In the genomic region with DNA sequence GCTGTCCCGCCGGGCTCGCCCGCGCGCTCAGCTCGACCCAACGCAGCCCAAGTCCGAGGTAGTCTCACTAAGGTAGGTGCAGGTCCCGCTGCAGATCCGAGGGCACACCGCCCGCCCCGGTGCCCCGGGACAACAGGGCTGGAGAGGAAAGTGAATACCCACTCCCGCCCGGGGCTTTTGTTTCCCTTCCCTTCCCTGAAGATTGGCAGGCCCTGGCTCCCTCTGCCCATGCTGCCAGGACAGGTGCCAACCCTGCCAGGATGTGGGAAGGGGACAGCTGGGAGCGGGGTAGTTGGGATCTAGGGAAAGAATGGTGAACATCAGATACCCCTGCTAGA, we compare ENCODE assay signal across 9 mouse cellular contexts. TPM values are rescaled to one million over a fixed set of nuclear protein-coding genes. Genes with fewer than 3 reads are reported as not detected.
DNase-seq lines count a peak whose midpoint lies in the region; ATAC-seq and TF ChIP-seq lines count a peak whose summit lies in the region.
"Had no signal": no experiment of that assay in that cellular context is flagged by ENCODE, and none has a peak within 500 bp of the region (broad histone marks: within the 10 kb centered on the region; RNA-seq: fewer than 3 reads in every experiment).

No protein-coding gene starts in this region.

- in situ Hi-C loops in ES-E14 (cut with MboI; ENCODE audit: low sequenced_read_pairs in 2 of 2, unreplicated experiment in 2 of 2) = no loop called here

- peaks cover 6 to 7% of the 10 kb centered on the region in 2 experiments; a peak in 3 of 4 replicates for H3K4me1 ChIP-seq in heart, embryonic 14.5 days (ENCODE audit: control insufficient read depth in 2 of 2, insufficient read depth in 2 of 2, low read length in 2 of 2)
- peaks cover 11 to 19% of the 10 kb centered on the region in 2 experiments for H3K4me1 ChIP-seq in ES-E14 (ENCODE audit: control insufficient read depth in 2 of 2, insufficient read depth in 2 of 2, low read length in 2 of 2, poor library complexity in 1 of 2)
- H3K4me1 ChIP-seq in hindbrain, embryonic 11.5 days (replicated peaks; ENCODE audit: control insufficient read depth, insufficient read depth, low read length) = peaks cover 6% of the 10 kb centered on the region
- peaks cover 7% of the 10 kb centered on the region for H3K4me1 ChIP-seq in midbrain, embryonic 11.5 days (ENCODE audit: control insufficient read depth, insufficient read depth, low read length)

- no peak for DNase-seq in heart, adult 9 months (ENCODE audit: low spot score in 2 of 2)
- DNase-seq in ES-E14 (ENCODE audit: low read depth, low spot score) = no peak
- DNase-seq in hindbrain, embryonic 11.5 days (ENCODE audit: low spot score) = no peak
- peak; percentile 89 for DNase-seq in midbrain, embryonic 11.5 days (ENCODE audit: low spot score, missing footprints)
- no peak for DNase-seq in gastrocnemius, postnatal 25 days
- DNase-seq in adrenal gland, adult 8-10 months = no peak
- no peak for DNase-seq in layer of hippocampus, adult 8-10 months (ENCODE audit: low spot score in 2 of 2)
- DNase-seq: cerebellum, adult 9-10 months had no signal

- H3K27ac ChIP-seq in heart, embryonic 14.5 days (replicated peaks in 1 of 2; ENCODE audit: control insufficient read depth in 1 of 2, insufficient read depth in 1 of 2, low read depth in 2 of 2, low read length in 2 of 2) = no peak overlapping the region
- no peak overlapping the region for H3K27ac ChIP-seq in ES-E14 (ENCODE audit: insufficient read depth, low read depth, low read length, poor library complexity, severe bottlenecking)
- H3K27ac ChIP-seq in hindbrain, embryonic 11.5 days (ENCODE audit: low read depth, low read length) = no peak overlapping the region
- no peak overlapping the region for H3K27ac ChIP-seq in midbrain, embryonic 11.5 days (ENCODE audit: low read depth, low read length)

- H3K4me2 ChIP-seq in heart, embryonic 14.5 days (ENCODE audit: low read length) = peak overlapping the region; percentile 80
- H3K4me2 ChIP-seq in hindbrain, embryonic 11.5 days (replicated peaks; ENCODE audit: low read depth, low read length) = peak overlapping the region; percentile 49
- peak overlapping the region; percentile 50 for H3K4me2 ChIP-seq in midbrain, embryonic 11.5 days

- H3K4me3 ChIP-seq in heart, embryonic 14.5 days (ENCODE audit: control insufficient read depth in 1 of 2, insufficient read depth in 1 of 2, low read depth in 1 of 2, low read length in 2 of 2) = peak overlapping the region; percentile 45 to 46
- peak overlapping the region; percentile 67 to 79 for H3K4me3 ChIP-seq in ES-E14 (ENCODE audit: insufficient read depth in 1 of 2, low read depth in 1 of 2, low read length in 2 of 2, poor library complexity in 1 of 2, severe bottlenecking in 1 of 2)
- peak overlapping the region; percentile 34 for H3K4me3 ChIP-seq in hindbrain, embryonic 11.5 days (ENCODE audit: low read depth, low read length)
- H3K4me3 ChIP-seq in midbrain, embryonic 11.5 days (ENCODE audit: low read depth, low read length) = peak overlapping the region; percentile 32

- ATAC-seq in heart, embryonic 14.5 days (ENCODE audit: insufficient number of reproducible peaks, insufficient read depth, low FRiP score, low read depth) = 0 out of 2 replicates have a peak, but pooled peaks have one; percentile 7
- ATAC-seq in hindbrain, embryonic 11.5 days (ENCODE audit: low FRiP score) = no peak
- ATAC-seq in midbrain, embryonic 11.5 days (ENCODE audit: low FRiP score) = no peak

- H3K36me3 ChIP-seq in heart, embryonic 14.5 days (ENCODE audit: control insufficient read depth, insufficient read depth, low read length) = no peaks in the 10 kb centered on the region
- no peaks in the 10 kb centered on the region for H3K36me3 ChIP-seq in ES-E14 (ENCODE audit: control insufficient read depth, insufficient read depth, low read length, poor library complexity, severe bottlenecking)
- no peaks in the 10 kb centered on the region for H3K36me3 ChIP-seq in hindbrain, embryonic 11.5 days (ENCODE audit: control insufficient read depth, insufficient read depth, low read length)
- no peaks in the 10 kb centered on the region for H3K36me3 ChIP-seq in midbrain, embryonic 11.5 days (ENCODE audit: control insufficient read depth, insufficient read depth, low read length)

- no peaks in the 10 kb centered on the region for H3K9me3 ChIP-seq in heart, embryonic 14.5 days (ENCODE audit: control insufficient read depth, low read length)
- no peaks in the 10 kb centered on the region for H3K9me3 ChIP-seq in ES-E14 (ENCODE audit: control insufficient read depth, insufficient read depth, low read depth, low read length)
- no peaks in the 10 kb centered on the region for H3K9me3 ChIP-seq in hindbrain, embryonic 11.5 days (ENCODE audit: control insufficient read depth, low read length)
- no peaks in the 10 kb centered on the region for H3K9me3 ChIP-seq in midbrain, embryonic 11.5 days (ENCODE audit: control insufficient read depth, low read length)

- peaks cover 54% of the 10 kb centered on the region for H3K27me3 ChIP-seq in heart, embryonic 14.5 days (ENCODE audit: control insufficient read depth, insufficient read depth, low read length)
- H3K27me3 ChIP-seq in hindbrain, embryonic 11.5 days (ENCODE audit: control insufficient read depth, insufficient read depth, low read length) = peaks cover 35% of the 10 kb centered on the region
- H3K27me3 ChIP-seq in midbrain, embryonic 11.5 days (ENCODE audit: control insufficient read depth, insufficient read depth, low read length) = peaks cover 29% of the 10 kb centered on the region

- WGBS in heart, embryonic 14.5 days = 4% methylated on average over 18 of the region's 18 CpGs
- WGBS in hindbrain, embryonic 11.5 days = 3% methylated on average over 18 of the region's 18 CpGs
- 4% methylated on average over 18 of the region's 18 CpGs for WGBS in midbrain, embryonic 11.5 days

- peak overlapping the region; percentile 51 for H3K9ac ChIP-seq in heart, embryonic 14.5 days (ENCODE audit: low read length)
- H3K9ac ChIP-seq in ES-E14 (ENCODE audit: insufficient read depth, low read depth, low read length, poor library complexity, severe bottlenecking) = peak overlapping the region; percentile 53
- H3K9ac ChIP-seq in hindbrain, embryonic 11.5 days (ENCODE audit: low read depth, low read length) = no peak overlapping the region; the same call in 1 of the 2 replicates
- no peak overlapping the region for H3K9ac ChIP-seq in midbrain, embryonic 11.5 days (ENCODE audit: low read length)

TF ChIP-seq in ES-E14, 5 proteins besides CTCF, POLR2A, EP300 and RAD21:
- TF ChIP-seq CHD2 (IDR thresholded peaks at IDR 0.05; ENCODE audit: low read depth, low read length) = no peak
- no peak for TF ChIP-seq HCFC1 (IDR thresholded peaks at IDR 0.05; ENCODE audit: borderline replicate concordance, insufficient read depth, low read length)
- no peak for TF ChIP-seq ZNF384 (IDR thresholded peaks at IDR 0.05; ENCODE audit: low read depth, low read length)
- no peak for TF ChIP-seq ZC3H11A (IDR thresholded peaks at IDR 0.05; ENCODE audit: borderline replicate concordance, low read depth, low read length)
- no peak for TF ChIP-seq MAFK (IDR thresholded peaks at IDR 0.05; ENCODE audit: insufficient read depth, low read depth, low read length)
TF ChIP-seq in ES-E14: peak in this region for 0.

RNA-seq across cellular contexts. Expression of gene Itgb4, which starts 0.5 kb away (rescaled TPM):
- 0.84 and 0.93 TPM in 2 replicates for polyA plus RNA-seq in heart, embryonic 14.5 days (2014; fragmentation: Nextera tagmentation; extraction: Ambion mirVana)
- total RNA-seq in ES-E14 (2012; rRNA removed) = 9.6 and 26.3 TPM in 2 replicates
- 0.36 and 0.82 TPM in 2 replicates for polyA plus RNA-seq in hindbrain, embryonic 11.5 days (2014; fragmentation: Nextera tagmentation; extraction: Ambion mirVana)
- 0.23 and 0.25 TPM in 2 replicates for polyA plus RNA-seq in midbrain, embryonic 11.5 days (2014; fragmentation: Nextera tagmentation; extraction: Ambion mirVana)
- 1 to 10 TPM; 4.2 to 4.5 TPM for total RNA-seq in gastrocnemius, postnatal 25 days (2021)
- total RNA-seq in adrenal gland, adult 8-10 months (2022) = 1 to 10 TPM; 3.5 to 5.1 (median 3.9) TPM
- 10 to 100 TPM in 3 of 4 experiments, 1 to 10 TPM in 1; 6.7 to 13.0 (median 11.3) TPM for total RNA-seq in layer of hippocampus, adult 8-10 months (2022)

RNA-seq across cellular contexts. Expression of gene Galk1, which starts 37.5 kb away (rescaled TPM):
- 126 and 128 TPM in 2 replicates for polyA plus RNA-seq in heart, embryonic 14.5 days (2014; fragmentation: Nextera tagmentation; extraction: Ambion mirVana)
- total RNA-seq in ES-E14 (2012; rRNA removed) = 144 and 195 TPM in 2 replicates
- polyA plus RNA-seq in hindbrain, embryonic 11.5 days (2014; fragmentation: Nextera tagmentation; extraction: Ambion mirVana) = 89.0 and 96.3 TPM in 2 replicates
- polyA plus RNA-seq in midbrain, embryonic 11.5 days (2014; fragmentation: Nextera tagmentation; extraction: Ambion mirVana) = 82.5 and 93.4 TPM in 2 replicates
- total RNA-seq in gastrocnemius, postnatal 25 days (2021) = 1 to 10 TPM; 3.6 to 4.3 TPM
- 10 to 100 TPM; 37.3 to 55.6 (median 46.4) TPM for total RNA-seq in adrenal gland, adult 8-10 months (2022)
- 10 to 100 TPM; 11.6 to 20.7 (median 16.1) TPM for total RNA-seq in layer of hippocampus, adult 8-10 months (2022)

RNA-seq across cellular contexts. Expression of gene Recql5, which starts 41.8 kb away (rescaled TPM):
- polyA plus RNA-seq in heart, embryonic 14.5 days (2014; fragmentation: Nextera tagmentation; extraction: Ambion mirVana) = 8.2 and 9.6 TPM in 2 replicates
- 28.0 and 40.8 TPM in 2 replicates for total RNA-seq in ES-E14 (2012; rRNA removed)
- polyA plus RNA-seq in hindbrain, embryonic 11.5 days (2014; fragmentation: Nextera tagmentation; extraction: Ambion mirVana) = 16.0 and 19.9 TPM in 2 replicates
- 16.1 and 18.4 TPM in 2 replicates for polyA plus RNA-seq in midbrain, embryonic 11.5 days (2014; fragmentation: Nextera tagmentation; extraction: Ambion mirVana)
- total RNA-seq in gastrocnemius, postnatal 25 days (2021) = 1 to 10 TPM; 4.9 to 6.8 TPM
- total RNA-seq in adrenal gland, adult 8-10 months (2022) = 10 to 100 TPM; 24.7 to 40.4 (median 36.6) TPM
- total RNA-seq in layer of hippocampus, adult 8-10 months (2022) = 10 to 100 TPM; 27.4 to 32.5 (median 30.3) TPM

RNA-seq across cellular contexts. Expression of gene Sap30bp, which starts 42.0 kb away (rescaled TPM):
- polyA plus RNA-seq in heart, embryonic 14.5 days (2014; fragmentation: Nextera tagmentation; extraction: Ambion mirVana) = 20.1 and 22.9 TPM in 2 replicates
- 52.1 and 63.5 TPM in 2 replicates for total RNA-seq in ES-E14 (2012; rRNA removed)
- 55.8 and 57.1 TPM in 2 replicates for polyA plus RNA-seq in hindbrain, embryonic 11.5 days (2014; fragmentation: Nextera tagmentation; extraction: Ambion mirVana)
- polyA plus RNA-seq in midbrain, embryonic 11.5 days (2014; fragmentation: Nextera tagmentation; extraction: Ambion mirVana) = 58.3 and 61.5 TPM in 2 replicates
- 10 to 100 TPM in 1 of 2 experiments, 1 to 10 TPM in 1; 9.4 to 14.5 TPM for total RNA-seq in gastrocnemius, postnatal 25 days (2021)
- 10 to 100 TPM; 46.2 to 53.7 (median 48.3) TPM for total RNA-seq in adrenal gland, adult 8-10 months (2022)
- 10 to 100 TPM; 39.7 to 60.3 (median 44.3) TPM for total RNA-seq in layer of hippocampus, adult 8-10 months (2022)

RNA-seq across cellular contexts. Expression of gene H3f3b, which starts 52.7 kb away (rescaled TPM):
- polyA plus RNA-seq in heart, embryonic 14.5 days (2014; fragmentation: Nextera tagmentation; extraction: Ambion mirVana) = 649 and 684 TPM in 2 replicates
- total RNA-seq in ES-E14 (2012; rRNA removed) = 504 and 729 TPM in 2 replicates
- 2,172 and 2,203 TPM in 2 replicates for polyA plus RNA-seq in hindbrain, embryonic 11.5 days (2014; fragmentation: Nextera tagmentation; extraction: Ambion mirVana)
- 1,982 and 2,171 TPM in 2 replicates for polyA plus RNA-seq in midbrain, embryonic 11.5 days (2014; fragmentation: Nextera tagmentation; extraction: Ambion mirVana)
- total RNA-seq in gastrocnemius, postnatal 25 days (2021) = 10 to 100 TPM; 65.8 to 68.4 TPM
- 100 to 1,000 TPM; 302 to 413 (median 377) TPM for total RNA-seq in adrenal gland, adult 8-10 months (2022)
- total RNA-seq in layer of hippocampus, adult 8-10 months (2022) = 100 to 1,000 TPM; 243 to 308 (median 280) TPM

Comparison
In these comparisons a context has a peak if more than half of its experiments do, and no peak if none do; other contexts are left out.
1. H3K9ac ChIP-seq: peak in heart, embryonic 14.5 days (single experiment) and ES-E14 (single experiment); none in hindbrain, embryonic 11.5 days (single experiment) and midbrain, embryonic 11.5 days (single experiment).
2. Peak in every context shown above with its lines, with median percentiles within 50 percentile points of each other: H3K4me2 ChIP-seq and H3K4me3 ChIP-seq.